Mouse (Mus musculus) liver, embryonic 14.5 days (tissue): Measurements from ENCODE around the gene Slit1. TPM values are rescaled to one million over a fixed set of nuclear protein-coding genes. Genes with fewer than 3 reads are reported as not detected.

ENCODE experiments used
- ATAC-seq: fragments of 200-750 bp; cut with Nextera tagmentation; 2 replicates; pipeline ENCODE4 v1.8.0; 2017; ENCODE audit warnings: moderate number of reproducible peaks, mild to moderate bottlenecking, moderate library complexity; ENCODE audit not compliant: insufficient read depth
- DNase-seq, 3 experiments: peaks; one replicate each; pipeline ENCODE4 v3.0.0-alpha.2; 2012 to 2013; ENCODE audit warnings: low read depth in 3 of 3, low spot score in 3 of 3
- H3K27ac ChIP-seq: fragments of 300-500 bp; sonication (generic); 2 replicates; pipeline ENCODE4 v1.5.1; 2014; ENCODE audit warnings: moderate library complexity, mild to moderate bottlenecking, control low read depth, inconsistent platforms
- H3K27me3 ChIP-seq: fragments of 300-500 bp; sonication (generic); 2 replicates; pipeline ENCODE4 v1.6.1; 2014; ENCODE audit warnings: mild to moderate bottlenecking, low read length, moderate library complexity; ENCODE audit not compliant: control insufficient read depth, insufficient read depth
- H3K36me3 ChIP-seq: fragments of 300-500 bp; sonication (generic); replicated peaks from 2 replicates; pipeline ENCODE4 v1.6.1; 2014; ENCODE audit warnings: low read depth; ENCODE audit not compliant: control insufficient read depth, insufficient read depth
- H3K4me1 ChIP-seq, 2 experiments: fragments of 200-500 bp in 1 of 2; fragments of 300-500 bp in 1 of 2; sonication (generic) in 1 of 2; replicated peaks; 2 replicates each; pipeline ENCODE4 v1.6.1; 2012 to 2014; ENCODE audit warnings: antibody characterized with exemption in 1 of 2, inconsistent platforms in 1 of 2, low read length in 1 of 2; ENCODE audit not compliant: control insufficient read depth in 2 of 2, insufficient read depth in 2 of 2
- H3K4me2 ChIP-seq: fragments of 300-500 bp; sonication (generic); 2 replicates; pipeline ENCODE4 v1.6.1; 2014; ENCODE audit warnings: low read depth, mild to moderate bottlenecking, control low read depth, moderate library complexity
- H3K4me3 ChIP-seq, 2 experiments: fragments of 200-500 bp in 1 of 2; fragments of 300-500 bp in 1 of 2; sonication (generic) in 1 of 2; 2 replicates each; pipeline ENCODE4 v1.5.1; 2012 to 2014; ENCODE audit warnings: low read depth in 2 of 2, low read length in 2 of 2, mild to moderate bottlenecking in 2 of 2, control low read depth in 1 of 2, inconsistent platforms in 1 of 2, moderate library complexity in 1 of 2; ENCODE audit not compliant: insufficient read depth in 1 of 2
- H3K9ac ChIP-seq: fragments of 300-500 bp; sonication (generic); replicated peaks from 2 replicates; pipeline ENCODE4 v1.6.1; 2014; ENCODE audit warnings: mild to moderate bottlenecking, control low read depth, moderate library complexity
- H3K9me3 ChIP-seq: fragments of 300-500 bp; sonication (generic); 2 replicates; pipeline ENCODE4 v1.6.1; 2016; ENCODE audit warnings: low read length, mixed read lengths; ENCODE audit not compliant: control insufficient read depth
- CTCF ChIP-seq: IDR thresholded peaks from 2 replicates; pipeline ENCODE4 v1.5.1; 2016; ENCODE audit warnings: antibody characterized with exemption, low read depth, control low read depth
- EP300 ChIP-seq: IDR thresholded peaks from 2 replicates; pipeline ENCODE4 v1.6.1; 2016; ENCODE audit warnings: antibody characterized with exemption, low read depth
- WGBS: fragments of 180-500 bp; shearing (Covaris S2); extraction: QIAGEN DNeasy Blood & Tissue Kit; methylation state at CpG from one replicate; pipeline ENCODE4 v1.1.7; 2014; ENCODE audit not compliant: insufficient replicate concordance; 5-methylcytosine and 5-hydroxymethylcytosine counted together
- polyA plus RNA-seq, 2 experiments: library from polyadenylated mRNA; depleted of rRNA in 1 of 2; stranded (reverse) in 1 of 2; unstranded in 1 of 2; fragments of >200 nt; fragmentation: Nextera tagmentation in 1 of 2; extraction: Ambion mirVana in 1 of 2; gene quantifications; 2 replicates each; pipeline versions ENCODE4 v1.2.1 to v1.2.3; 2012 to 2014

Gene Slit1
- polyA plus RNA-seq (2012; rRNA removed) (0.10 and 0.14 TPM in 2 replicates), polyA plus RNA-seq (2014; fragmentation: Nextera tagmentation; extraction: Ambion mirVana) (not detected in 2 replicates)

- Histone ChIP-seq H3K4me2 (peak within 1 kb of the TSS; percentile 22), H3K4me1 (peaks cover 9% of the 10 kb centered on the region in 2 experiments), H3K4me3 (no peak within 1 kb of the TSS), H3K9me3 (no peaks in the 10 kb centered on the region), H3K36me3 (no peaks in the 10 kb centered on the region), H3K9ac (no peak within 1 kb of the TSS), H3K27ac (no peak within 1 kb of the TSS), H3K27me3 (peaks cover 33% of the 10 kb centered on the region)
- under 1% methylated on average over 44 of the region's 44 CpGs for WGBS
- DNase-seq = no peak
- no peak for ATAC-seq
- TF ChIP-seq CTCF (no peak), EP300 (no peak)
Observed at GRCm38 (mm10) chr19:41743396-41743795, at the start of gene Slit1. Gene Slit1, minus strand, starts transcription at chr19:41743665.

GRCm38 (mm10) chr19:41792934-41793486, 49.5 kb upstream of the Slit1 start:
- no peak overlapping the region for H3K4me3 ChIP-seq
- peaks cover 16% of the 10 kb centered on the region for H3K36me3 ChIP-seq
- DNase-seq = no peak
- no peak overlapping the region for H3K4me2 ChIP-seq
- H3K27me3 ChIP-seq = no peaks in the 10 kb centered on the region
- H3K27ac ChIP-seq = no peak overlapping the region
- no peak for ATAC-seq
- no peaks in the 10 kb centered on the region for H3K9me3 ChIP-seq
- H3K9ac ChIP-seq = no peak overlapping the region
- TF ChIP-seq CTCF = no peak
- TF ChIP-seq EP300 = no peak
- H3K4me1 ChIP-seq = peaks cover 3 to 4% of the 10 kb centered on the region in 2 experiments; a peak in 3 of 4 replicates
- 14% methylated on average over 1 of the region's 1 CpGs for WGBS

DNA sequence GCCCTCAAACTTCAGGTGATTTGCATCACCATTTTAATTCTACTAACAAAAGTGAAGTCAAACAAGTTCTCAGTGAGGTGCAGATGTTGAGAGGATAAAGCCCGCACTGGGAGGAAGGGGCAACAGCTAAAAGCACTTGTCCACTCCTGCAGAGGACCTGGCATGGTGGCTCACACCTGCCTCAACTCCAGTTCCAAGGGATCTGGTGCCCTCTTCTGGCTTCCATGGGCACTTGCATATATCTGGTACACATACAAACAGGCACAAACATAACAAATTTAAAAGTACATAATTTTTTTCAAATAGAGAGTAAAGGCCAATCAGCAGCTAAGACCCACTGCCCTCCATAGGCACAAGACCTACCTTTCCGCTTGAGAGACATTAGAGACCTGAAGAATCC, 47.9 kb upstream of the Slit1 start:
- Histone ChIP-seq H3K9ac (no peak overlapping the region), H3K4me2 (no peak overlapping the region), H3K4me3 (no peak overlapping the region), H3K27ac (no peak overlapping the region), H3K9me3 (no peaks in the 10 kb centered on the region), H3K36me3 (peaks cover 25% of the 10 kb centered on the region), H3K27me3 (no peaks in the 10 kb centered on the region), H3K4me1 (peaks cover 0 to 2% of the 10 kb centered on the region in 2 experiments; a peak in 3 of 4 replicates)
- no peak for ATAC-seq
- DNase-seq = no peak
- whole genome bisulfite sequencing = 80% methylated on average over 2 of the region's 2 CpGs
- TF ChIP-seq EP300 (no peak), CTCF (peak; percentile 69)

DNA sequence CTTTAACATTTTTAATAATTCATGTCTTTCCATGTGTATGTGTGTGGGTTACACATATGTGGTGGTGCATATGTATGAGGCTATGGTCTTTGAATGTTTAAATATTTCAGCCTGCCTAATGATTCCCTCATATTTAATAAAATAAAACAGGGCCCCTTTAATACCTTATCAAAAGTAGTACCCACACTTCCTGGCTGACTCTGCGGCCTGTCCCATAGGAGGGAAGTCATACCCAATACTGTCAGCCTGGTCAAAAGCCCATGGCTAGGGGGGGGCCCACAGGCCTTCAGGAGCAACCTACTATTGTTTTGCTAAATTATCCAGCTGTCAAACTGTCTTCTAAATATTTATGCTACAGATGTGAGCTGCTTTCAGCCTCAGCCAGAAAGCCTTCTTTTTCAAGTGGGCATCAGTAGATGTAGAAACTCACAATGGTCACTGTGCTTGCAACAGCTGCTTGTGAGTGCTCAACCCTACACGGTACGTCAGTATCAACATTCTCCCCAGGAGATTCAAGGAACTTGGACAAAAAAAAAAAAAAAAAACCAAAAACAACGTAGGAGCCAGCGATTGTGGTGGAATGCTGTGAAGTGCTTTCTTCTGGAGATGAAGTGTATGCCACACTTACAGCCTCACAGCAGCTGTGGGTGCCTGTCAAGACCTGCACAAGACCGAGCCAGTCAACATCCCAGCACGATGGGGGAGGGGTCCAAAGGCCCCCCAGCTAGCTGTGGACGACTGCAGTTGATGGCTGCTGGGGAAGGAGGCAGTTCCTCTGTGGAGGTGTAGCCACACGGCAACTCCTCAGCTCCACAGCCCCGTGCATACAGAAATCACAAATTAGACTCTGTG, 45.9 kb upstream of the Slit1 start:
- no peaks in the 10 kb centered on the region for H3K9me3 ChIP-seq
- H3K4me2 ChIP-seq = no peak overlapping the region
- no peak overlapping the region for H3K4me3 ChIP-seq
- no peak for DNase-seq
- 79% methylated on average over 10 of the region's 10 CpGs for WGBS
- no peak for TF ChIP-seq EP300
- TF ChIP-seq CTCF = no peak
- H3K4me1 ChIP-seq = no peaks in the 10 kb centered on the region; a peak in 2 of 4 replicates
- H3K27ac ChIP-seq = no peak overlapping the region
- no peak for ATAC-seq
- H3K36me3 ChIP-seq = peaks cover 44% of the 10 kb centered on the region
- no peak overlapping the region for H3K9ac ChIP-seq
- H3K27me3 ChIP-seq = no peaks in the 10 kb centered on the region

- TF ChIP-seq CTCF (no peak), EP300 (0 out of 2 replicates have a peak, but pooled peaks have one; percentile 8)
- no peak for ATAC-seq
- no peak for DNase-seq
Observed at GRCm38 (mm10) chr19:41786896-41787295, 43.4 kb upstream of the Slit1 start.

More at GRCm38 (mm10) chr19:41786896-41787295, 43.4 kb upstream of the Slit1 start:
- H3K4me1 ChIP-seq = no peaks in the 10 kb centered on the region; a peak in 1 of 4 replicates
- H3K9ac ChIP-seq = no peak overlapping the region
- H3K4me2 ChIP-seq = no peak overlapping the region
- H3K9me3 ChIP-seq = no peaks in the 10 kb centered on the region
- H3K27me3 ChIP-seq = no peaks in the 10 kb centered on the region
- no peak overlapping the region for H3K4me3 ChIP-seq
- no peak overlapping the region for H3K27ac ChIP-seq
- peaks cover 62% of the 10 kb centered on the region for H3K36me3 ChIP-seq
- 94% methylated on average over 1 of the region's 1 CpGs for WGBS
